Comparison of ENCODE assay signal across 9 mouse cellular contexts in the genomic region with DNA sequence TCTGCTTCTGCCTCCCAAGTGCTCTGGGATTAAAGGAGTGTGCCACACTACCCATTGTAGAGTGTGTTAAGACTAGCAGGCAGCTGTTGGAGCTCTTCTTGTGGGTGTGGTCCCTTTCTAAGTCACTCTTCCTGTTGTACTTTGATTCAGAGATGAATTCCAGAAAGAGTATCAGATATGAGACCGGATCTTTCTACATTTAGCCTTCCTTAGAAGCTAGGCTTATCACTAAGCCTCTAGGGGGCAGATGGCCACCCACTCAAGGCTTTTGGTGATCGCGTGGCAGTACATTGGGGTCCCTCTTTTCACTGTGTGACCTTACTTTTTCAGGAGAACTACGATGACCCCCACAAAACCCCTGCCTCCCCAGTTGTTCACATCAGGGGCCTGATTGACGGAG. TPM values are rescaled to one million over a fixed set of nuclear protein-coding genes. Genes with fewer than 3 reads are reported as not detected.
DNase-seq lines count a peak whose midpoint lies in the region; ATAC-seq lines count a peak whose summit lies in the region.
"Had no signal": no experiment of that assay in that cellular context is flagged by ENCODE, and none has a peak within 500 bp of the region (broad histone marks: within the 10 kb centered on the region; RNA-seq: fewer than 3 reads in every experiment).

No protein-coding gene starts in this region.

- WGBS in lung, embryonic 15.5 days: 57% methylated on average over 5 of the region's 5 CpGs
- 80% methylated on average over 5 of the region's 5 CpGs for WGBS in forebrain, embryonic 15.5 days
- WGBS in limb, embryonic 15.5 days: 72% methylated on average over 5 of the region's 5 CpGs
- 70% methylated on average over 5 of the region's 5 CpGs for WGBS in stomach, embryonic 14.5 days

- no peak for ATAC-seq in lung, embryonic 15.5 days (ENCODE audit: borderline replicate concordance, extremely low read depth, low FRiP score, low TSS enrichment)
- no peak for ATAC-seq in forebrain, embryonic 15.5 days (replicated peaks)
- no peak for ATAC-seq in limb, embryonic 15.5 days (ENCODE audit: insufficient number of reproducible peaks, low FRiP score, low TSS enrichment, low read depth)
- no peak for ATAC-seq in stomach, embryonic 14.5 days (ENCODE audit: insufficient number of reproducible peaks, insufficient read depth, low FRiP score, low read depth)

- peak overlapping the region; percentile 75 for H3K4me2 ChIP-seq in lung, embryonic 15.5 days
- H3K4me2 ChIP-seq in forebrain, embryonic 15.5 days (replicated peaks): peak overlapping the region; percentile 58
- H3K4me2 ChIP-seq in limb, embryonic 15.5 days: peak overlapping the region; percentile 63
- H3K4me2 ChIP-seq in stomach, embryonic 14.5 days (replicated peaks; ENCODE audit: low read depth, low read length): peak overlapping the region; percentile 95

- DNase-seq in lung, postnatal 25 days (ENCODE audit: low spot score): no peak
- no peak for DNase-seq in thymus, postnatal 25 days
- no peak for DNase-seq in urinary bladder, adult 18-20 months (ENCODE audit: low spot score in 2 of 2)
- no peak for DNase-seq in MN1 (ENCODE audit: low spot score)
- DNase-seq: layer of hippocampus, adult 9-11 months had no signal

- H3K27me3 ChIP-seq in lung, embryonic 15.5 days: no peaks in the 10 kb centered on the region
- H3K27me3 ChIP-seq in forebrain, embryonic 15.5 days: no peaks in the 10 kb centered on the region
- no peaks in the 10 kb centered on the region for H3K27me3 ChIP-seq in limb, embryonic 15.5 days
- no peaks in the 10 kb centered on the region for H3K27me3 ChIP-seq in stomach, embryonic 14.5 days (ENCODE audit: control insufficient read depth, insufficient read depth, low read length)

- peaks cover 48% of the 10 kb centered on the region for H3K4me1 ChIP-seq in lung, embryonic 15.5 days
- H3K4me1 ChIP-seq in forebrain, embryonic 15.5 days: peaks cover 53% of the 10 kb centered on the region
- peaks cover 45% of the 10 kb centered on the region for H3K4me1 ChIP-seq in limb, embryonic 15.5 days
- H3K4me1 ChIP-seq in stomach, embryonic 14.5 days (ENCODE audit: control insufficient read depth, insufficient read depth, low read length): peaks cover 25% of the 10 kb centered on the region

- peak overlapping the region; percentile 97; the same call in 1 of the 2 replicates for H3K27ac ChIP-seq in lung, embryonic 15.5 days
- no peak overlapping the region for H3K27ac ChIP-seq in forebrain, embryonic 15.5 days (replicated peaks)
- H3K27ac ChIP-seq in limb, embryonic 15.5 days: no peak overlapping the region
- peak overlapping the region; percentile 7; the same call in 1 of the 2 replicates for H3K27ac ChIP-seq in stomach, embryonic 14.5 days (ENCODE audit: low read length)

- H3K9ac ChIP-seq in lung, embryonic 15.5 days: peak overlapping the region; percentile 52; the same call in 1 of the 2 replicates
- H3K9ac ChIP-seq in forebrain, embryonic 15.5 days (replicated peaks): no peak overlapping the region
- 0 out of 2 replicates have a peak overlapping the region, but pooled peaks have one; percentile 17 for H3K9ac ChIP-seq in limb, embryonic 15.5 days
- peak overlapping the region; percentile 98; the same call in 1 of the 2 replicates for H3K9ac ChIP-seq in stomach, embryonic 14.5 days (replicated peaks; ENCODE audit: low read depth, low read length)

- H3K9me3 ChIP-seq in lung, embryonic 15.5 days: no peaks in the 10 kb centered on the region
- H3K9me3 ChIP-seq in forebrain, embryonic 15.5 days: no peaks in the 10 kb centered on the region
- H3K9me3 ChIP-seq in limb, embryonic 15.5 days: no peaks in the 10 kb centered on the region
- H3K9me3 ChIP-seq in stomach, embryonic 14.5 days (ENCODE audit: control insufficient read depth, low read depth, low read length): no peaks in the 10 kb centered on the region

- peaks cover 61% of the 10 kb centered on the region for H3K36me3 ChIP-seq in lung, embryonic 15.5 days
- H3K36me3 ChIP-seq in forebrain, embryonic 15.5 days: peaks cover 56% of the 10 kb centered on the region
- H3K36me3 ChIP-seq in limb, embryonic 15.5 days: peaks cover 58% of the 10 kb centered on the region
- peaks cover 59% of the 10 kb centered on the region for H3K36me3 ChIP-seq in stomach, embryonic 14.5 days (ENCODE audit: control insufficient read depth, insufficient read depth, low read length)

- H3K4me3 ChIP-seq in lung, embryonic 15.5 days: peak overlapping the region; percentile 67
- peak overlapping the region; percentile 81 for H3K4me3 ChIP-seq in forebrain, embryonic 15.5 days
- H3K4me3 ChIP-seq in limb, embryonic 15.5 days: peak overlapping the region; percentile 76
- H3K4me3 ChIP-seq in stomach, embryonic 14.5 days (ENCODE audit: low read depth, low read length): peak overlapping the region; percentile 73

RNA-seq across cellular contexts. Expression of a gene that starts 4.6 kb away (rescaled TPM):
- 254 and 264 TPM in 2 replicates for polyA plus RNA-seq in lung, embryonic 15.5 days (2015; fragmentation: Nextera tagmentation; extraction: Ambion mirVana)
- polyA plus RNA-seq in forebrain, embryonic 15.5 days (2015; fragmentation: Nextera tagmentation; extraction: Ambion mirVana): 231 and 243 TPM in 2 replicates
- polyA plus RNA-seq in limb, embryonic 15.5 days (2015; fragmentation: Nextera tagmentation; extraction: Ambion mirVana): 201 and 221 TPM in 2 replicates
- 259 and 266 TPM in 2 replicates for polyA plus RNA-seq in stomach, embryonic 14.5 days (2014; fragmentation: Nextera tagmentation; extraction: Ambion mirVana)

RNA-seq across cellular contexts. Expression of a gene that starts 12.1 kb away (rescaled TPM):
- polyA plus RNA-seq in lung, embryonic 15.5 days (2015; fragmentation: Nextera tagmentation; extraction: Ambion mirVana): 154 and 162 TPM in 2 replicates
- polyA plus RNA-seq in forebrain, embryonic 15.5 days (2015; fragmentation: Nextera tagmentation; extraction: Ambion mirVana): 85.2 and 86.5 TPM in 2 replicates
- 217 and 232 TPM in 2 replicates for polyA plus RNA-seq in limb, embryonic 15.5 days (2015; fragmentation: Nextera tagmentation; extraction: Ambion mirVana)
- polyA plus RNA-seq in stomach, embryonic 14.5 days (2014; fragmentation: Nextera tagmentation; extraction: Ambion mirVana): 172 and 179 TPM in 2 replicates

RNA-seq across cellular contexts. Expression of a gene that starts 20.7 kb away (rescaled TPM):
- polyA plus RNA-seq in lung, embryonic 15.5 days (2015; fragmentation: Nextera tagmentation; extraction: Ambion mirVana): 6.7 and 9.2 TPM in 2 replicates
- 4.2 and 4.9 TPM in 2 replicates for polyA plus RNA-seq in forebrain, embryonic 15.5 days (2015; fragmentation: Nextera tagmentation; extraction: Ambion mirVana)
- polyA plus RNA-seq in limb, embryonic 15.5 days (2015; fragmentation: Nextera tagmentation; extraction: Ambion mirVana): 11.6 and 13.8 TPM in 2 replicates
- polyA plus RNA-seq in stomach, embryonic 14.5 days (2014; fragmentation: Nextera tagmentation; extraction: Ambion mirVana): 127 and 140 TPM in 2 replicates

RNA-seq across cellular contexts. Expression of a gene that starts 24.2 kb away (rescaled TPM):
- polyA plus RNA-seq in lung, embryonic 15.5 days (2015; fragmentation: Nextera tagmentation; extraction: Ambion mirVana): 7.1 and 8.8 TPM in 2 replicates
- 1.8 and 2.5 TPM in 2 replicates for polyA plus RNA-seq in forebrain, embryonic 15.5 days (2015; fragmentation: Nextera tagmentation; extraction: Ambion mirVana)
- polyA plus RNA-seq in limb, embryonic 15.5 days (2015; fragmentation: Nextera tagmentation; extraction: Ambion mirVana): 4.7 and 5.6 TPM in 2 replicates
- 3.3 and 4.5 TPM in 2 replicates for polyA plus RNA-seq in stomach, embryonic 14.5 days (2014; fragmentation: Nextera tagmentation; extraction: Ambion mirVana)

RNA-seq across cellular contexts. Expression of a gene that starts 45.6 kb away (rescaled TPM):
- polyA plus RNA-seq in lung, embryonic 15.5 days (2015; fragmentation: Nextera tagmentation; extraction: Ambion mirVana): 36.9 and 38.7 TPM in 2 replicates
- polyA plus RNA-seq in forebrain, embryonic 15.5 days (2015; fragmentation: Nextera tagmentation; extraction: Ambion mirVana): 59.0 and 62.0 TPM in 2 replicates
- 41.5 and 49.2 TPM in 2 replicates for polyA plus RNA-seq in limb, embryonic 15.5 days (2015; fragmentation: Nextera tagmentation; extraction: Ambion mirVana)
- 29.5 and 38.9 TPM in 2 replicates for polyA plus RNA-seq in stomach, embryonic 14.5 days (2014; fragmentation: Nextera tagmentation; extraction: Ambion mirVana)

Comparison
In these comparisons a context has a peak if more than half of its experiments do, and no peak if none do; other contexts are left out.
1. H3K27ac ChIP-seq: peak in lung, embryonic 15.5 days (single experiment) and stomach, embryonic 14.5 days (single experiment); none in forebrain, embryonic 15.5 days (single experiment) and limb, embryonic 15.5 days (single experiment).
2. Peak in every context shown above with its lines, with median percentiles within 50 percentile points of each other: H3K4me2 ChIP-seq and H3K4me3 ChIP-seq.